Mouse (Mus musculus) kidney, embryonic 14.5 days (tissue): ENCODE measurements around the gene Pde1a. TPM values are rescaled to one million over a fixed set of nuclear protein-coding genes. Genes with fewer than 3 reads are reported as not detected.

ENCODE experiments used
- ATAC-seq: fragments of 200-750 bp; cut with Nextera tagmentation; 2 replicates; pipeline ENCODE4 v1.8.0; 2017; ENCODE audit warnings: moderate number of reproducible peaks, mild to moderate bottlenecking, moderate TSS enrichment, moderate library complexity; ENCODE audit not compliant: low FRiP score, low TSS enrichment
- H3K27ac ChIP-seq: fragments of 300-500 bp; sonication (generic); 2 replicates; pipeline ENCODE4 v1.5.1; 2014; ENCODE audit warnings: low read depth, mild to moderate bottlenecking, low read length, moderate library complexity, mixed read lengths
- H3K27me3 ChIP-seq: fragments of 300-500 bp; sonication (generic); 2 replicates; pipeline ENCODE4 v1.6.1; 2014; ENCODE audit warnings: mild to moderate bottlenecking, low read length; ENCODE audit not compliant: control insufficient read depth, insufficient read depth
- H3K36me3 ChIP-seq: fragments of 300-500 bp; sonication (generic); 2 replicates; pipeline ENCODE4 v1.6.1; 2014; ENCODE audit warnings: low read length, mixed read lengths; ENCODE audit not compliant: control insufficient read depth, insufficient read depth
- H3K4me1 ChIP-seq: fragments of 300-500 bp; sonication (generic); 2 replicates; pipeline ENCODE4 v1.6.1; 2014; ENCODE audit warnings: low read length, mixed read lengths; ENCODE audit not compliant: control insufficient read depth, insufficient read depth
- H3K4me2 ChIP-seq: fragments of 300-500 bp; sonication (generic); replicated peaks from 2 replicates; pipeline ENCODE4 v1.6.1; 2014; ENCODE audit warnings: low read depth, mild to moderate bottlenecking, low read length
- H3K4me3 ChIP-seq: fragments of 300-500 bp; sonication (generic); 2 replicates; pipeline ENCODE4 v1.5.1; 2014; ENCODE audit warnings: mild to moderate bottlenecking, low read length
- H3K9ac ChIP-seq: fragments of 300-500 bp; sonication (generic); 2 replicates; pipeline ENCODE4 v1.6.1; 2014; ENCODE audit warnings: low read depth, mild to moderate bottlenecking, low read length, moderate library complexity
- H3K9me3 ChIP-seq: fragments of 300-500 bp; sonication (generic); 2 replicates; pipeline ENCODE4 v1.6.1; 2016; ENCODE audit warnings: low read length; ENCODE audit not compliant: control insufficient read depth
- WGBS: fragments of 180-500 bp; shearing (Covaris S2); extraction: QIAGEN DNeasy Blood & Tissue Kit; methylation state at CpG from one replicate; pipeline ENCODE4 v1.1.7; 2014; 5-methylcytosine and 5-hydroxymethylcytosine counted together
- polyA plus RNA-seq: library from polyadenylated mRNA; unstranded; fragments of >200 nt; fragmentation: Nextera tagmentation; extraction: Ambion mirVana; gene quantifications from 2 replicates; pipeline ENCODE4 v1.2.1, GENCODE M21; 2014

The Pde1a gene
- polyA plus RNA-seq, 1 experiment from 2014 or later, result 20.2 TPM

- no peak overlapping the region for H3K9ac ChIP-seq
- 67% methylated on average over 6 of the region's 6 CpGs for WGBS
- H3K4me1 ChIP-seq, result no peaks in the 10 kb centered on the region
- H3K9me3 ChIP-seq, result no peaks in the 10 kb centered on the region
- no peaks in the 10 kb centered on the region for H3K27me3 ChIP-seq
- ATAC-seq, result no peak
- H3K4me3 ChIP-seq, result no peak overlapping the region
- H3K4me2 ChIP-seq, result no peak overlapping the region
- H3K36me3 ChIP-seq, result no peaks in the 10 kb centered on the region
- H3K27ac ChIP-seq, result no peak overlapping the region
These were observed 290.2 kb downstream of the Pde1a start for GRCm38 (mm10) chr2:79839090-79839489.

GRCm38 (mm10) chr2:79825853-79826252 is 303.4 kb downstream of the Pde1a start:
- WGBS, result 29% methylated on average over 4 of the region's 4 CpGs
- Histone ChIP-seq H3K9me3 (no peaks in the 10 kb centered on the region), H3K4me1 (no peaks in the 10 kb centered on the region), H3K27ac (no peak overlapping the region), H3K9ac (no peak overlapping the region), H3K4me2 (no peak overlapping the region), H3K27me3 (no peaks in the 10 kb centered on the region), H3K4me3 (no peak overlapping the region), H3K36me3 (no peaks in the 10 kb centered on the region)
- peak; percentile 76; the same call in 1 of the 2 replicates for ATAC-seq

- Histone ChIP-seq H3K9ac (no peak overlapping the region), H3K4me3 (no peak overlapping the region), H3K36me3 (no peaks in the 10 kb centered on the region), H3K4me2 (no peak overlapping the region), H3K27me3 (no peaks in the 10 kb centered on the region), H3K9me3 (no peaks in the 10 kb centered on the region), H3K27ac (no peak overlapping the region), H3K4me1 (no peaks in the 10 kb centered on the region; the same call in 1 of the 2 replicates)
- WGBS, result 69% methylated on average over 3 of the region's 3 CpGs
- ATAC-seq, result no peak
These were observed 309.7 kb downstream of the Pde1a start for GRCm38 (mm10) chr2:79819543-79819942.

- ATAC-seq, result peak; percentile 94
- peak overlapping the region; percentile 45; the same call in 1 of the 2 replicates for H3K27ac ChIP-seq
- no peaks in the 10 kb centered on the region for H3K27me3 ChIP-seq
- no peaks in the 10 kb centered on the region for H3K36me3 ChIP-seq
- H3K4me2 ChIP-seq, result no peak overlapping the region
- 25% methylated on average over 3 of the region's 3 CpGs for WGBS
- H3K4me3 ChIP-seq, result no peak overlapping the region
- no peaks in the 10 kb centered on the region; the same call in 1 of the 2 replicates for H3K4me1 ChIP-seq
- H3K9me3 ChIP-seq, result no peaks in the 10 kb centered on the region
- H3K9ac ChIP-seq, result no peak overlapping the region
These were observed 313.4 kb downstream of the Pde1a start for GRCm38 (mm10) chr2:79815708-79816484.

GRCm38 (mm10) chr2:79798627-79799026 is 330.6 kb downstream of the Pde1a start:
- H3K4me2 ChIP-seq, result no peak overlapping the region
- H3K27ac ChIP-seq, result no peak overlapping the region
- H3K9ac ChIP-seq, result no peak overlapping the region
- WGBS, result 54% methylated on average over 7 of the region's 7 CpGs
- no peaks in the 10 kb centered on the region for H3K4me1 ChIP-seq
- H3K9me3 ChIP-seq, result no peaks in the 10 kb centered on the region
- no peak for ATAC-seq
- H3K4me3 ChIP-seq, result no peak overlapping the region
- no peaks in the 10 kb centered on the region for H3K36me3 ChIP-seq
- H3K27me3 ChIP-seq, result no peaks in the 10 kb centered on the region

GRCm38 (mm10) chr2:79797444-79797843 is 331.8 kb downstream of the Pde1a start:
- Histone ChIP-seq H3K27ac (no peak overlapping the region), H3K9me3 (no peaks in the 10 kb centered on the region), H3K4me2 (no peak overlapping the region), H3K9ac (no peak overlapping the region), H3K4me3 (no peak overlapping the region), H3K36me3 (no peaks in the 10 kb centered on the region), H3K27me3 (no peaks in the 10 kb centered on the region), H3K4me1 (no peaks in the 10 kb centered on the region; the same call in 1 of the 2 replicates)
- WGBS, result 71% methylated on average over 2 of the region's 2 CpGs
- no peak for ATAC-seq

- no peaks in the 10 kb centered on the region for H3K36me3 ChIP-seq
- no peaks in the 10 kb centered on the region; the same call in 1 of the 2 replicates for H3K4me1 ChIP-seq
- no peaks in the 10 kb centered on the region for H3K27me3 ChIP-seq
- no peaks in the 10 kb centered on the region for H3K9me3 ChIP-seq
- ATAC-seq, result peak; percentile 86
- no peak overlapping the region for H3K9ac ChIP-seq
- no peak overlapping the region for H3K4me3 ChIP-seq
- 40% methylated on average over 2 of the region's 2 CpGs for WGBS
- H3K4me2 ChIP-seq, result no peak overlapping the region
- H3K27ac ChIP-seq, result no peak overlapping the region
These were observed 336.1 kb downstream of the Pde1a start for GRCm38 (mm10) chr2:79793186-79793585.

GRCm38 (mm10) chr2:79786467-79786866 is 342.8 kb downstream of the Pde1a start:
- ATAC-seq, result no peak
- Histone ChIP-seq H3K9ac (no peak overlapping the region), H3K27ac (peak overlapping the region; percentile 77; the same call in 1 of the 2 replicates), H3K4me1 (no peaks in the 10 kb centered on the region), H3K9me3 (no peaks in the 10 kb centered on the region), H3K4me3 (no peak overlapping the region), H3K4me2 (no peak overlapping the region), H3K36me3 (no peaks in the 10 kb centered on the region), H3K27me3 (no peaks in the 10 kb centered on the region)
- 90% methylated on average over 11 of the region's 11 CpGs for WGBS

- Histone ChIP-seq H3K36me3 (no peaks in the 10 kb centered on the region), H3K9ac (no peak overlapping the region), H3K27me3 (no peaks in the 10 kb centered on the region), H3K4me2 (no peak overlapping the region), H3K9me3 (no peaks in the 10 kb centered on the region), H3K4me1 (no peaks in the 10 kb centered on the region), H3K4me3 (no peak overlapping the region), H3K27ac (peak overlapping the region; percentile 77; the same call in 1 of the 2 replicates)
- ATAC-seq, result peak; percentile 60; the same call in 1 of the 2 replicates
- 47% methylated on average over 8 of the region's 8 CpGs for WGBS
These were observed 343.6 kb downstream of the Pde1a start for GRCm38 (mm10) chr2:79785541-79786134.
